Mouse (Mus musculus): ENCODE results near the gene Slc35f5.

DNA sequence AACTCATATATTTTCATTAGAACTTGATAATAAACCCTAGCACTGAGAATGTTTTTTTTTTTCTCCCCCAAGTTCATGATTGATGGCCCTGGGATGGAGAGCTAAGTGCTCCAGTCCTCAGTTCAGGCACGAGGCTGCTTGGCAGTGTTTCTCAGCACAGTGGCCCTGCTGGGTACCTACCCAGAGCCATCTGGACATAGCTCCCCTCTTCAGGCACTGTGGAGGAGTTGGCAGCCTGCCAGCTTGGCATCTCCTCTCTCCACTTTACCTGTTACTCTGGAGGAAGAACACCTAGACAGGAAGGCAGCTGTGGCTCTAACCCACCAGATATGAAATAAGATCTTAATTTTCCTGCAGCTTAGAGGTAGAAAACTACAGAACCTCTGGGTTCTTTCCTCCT, 83.2 kb downstream of the Slc35f5 start:
- no peak for TF ChIP-seq POLR2A (IDR thresholded peaks at IDR 0.05; ENCODE audit: insufficient read length, low read depth)
- TF ChIP-seq TCF3 (IDR thresholded peaks at IDR 0.05; ENCODE audit: insufficient read length, low read depth): no peak
- no peak for TF ChIP-seq MAX (IDR thresholded peaks at IDR 0.05; ENCODE audit: low read depth)
- TF ChIP-seq MYOG (IDR thresholded peaks at IDR 0.05; ENCODE audit: control insufficient read depth in 1 of 3, insufficient read depth in 1 of 3, insufficient read length in 2 of 3, low read depth in 2 of 3): no peak
- no peak for TF ChIP-seq TCF12 (IDR thresholded peaks at IDR 0.05; ENCODE audit: insufficient read depth, poor library complexity, severe bottlenecking)
- TF ChIP-seq SRF (IDR thresholded peaks at IDR 0.05; ENCODE audit: control insufficient read depth, insufficient read length, low read depth): no peak

Measured in myocyte (in vitro differentiated cells).